Mouse (Mus musculus): ENCODE measurements around the gene Pold1.
A peak's percentile ranks its signal among the peaks of the same experiment; 100 is the strongest.

Gene Pold1

DNA sequence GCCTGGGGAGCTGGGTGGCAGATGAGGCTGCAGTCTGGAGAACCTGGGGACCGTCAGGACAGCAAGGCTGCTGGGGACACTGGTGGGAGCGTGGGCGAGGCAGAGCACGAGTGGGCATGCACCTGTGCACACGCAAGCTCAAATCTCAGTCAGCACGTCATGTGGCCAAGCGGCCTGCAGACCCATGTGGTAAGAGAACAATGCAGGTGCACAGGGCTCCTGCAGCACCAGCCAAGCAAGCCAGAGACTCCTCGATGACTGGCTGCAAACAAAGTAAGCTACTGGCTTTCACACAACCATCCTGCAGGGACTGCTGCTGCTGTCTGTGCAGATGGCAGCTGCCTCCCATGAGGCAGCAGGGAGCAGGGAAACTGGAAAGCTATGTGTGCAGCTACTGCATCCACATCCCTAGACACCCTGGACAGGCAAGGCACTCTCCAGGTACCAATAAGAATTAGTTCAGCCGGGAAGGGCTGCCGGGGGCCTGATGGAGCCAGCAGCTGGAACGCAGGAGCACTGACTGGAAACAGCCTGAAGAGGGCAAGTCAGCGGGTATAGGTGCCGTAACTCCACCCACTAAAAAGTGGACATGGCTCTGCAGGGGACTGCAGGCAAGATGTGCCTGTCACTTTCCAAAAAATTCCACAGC, 61.6 kb downstream of the Pold1 start:
- no peak for DNase-seq (ENCODE audit: extremely low spot score, low spot score)

DNA sequence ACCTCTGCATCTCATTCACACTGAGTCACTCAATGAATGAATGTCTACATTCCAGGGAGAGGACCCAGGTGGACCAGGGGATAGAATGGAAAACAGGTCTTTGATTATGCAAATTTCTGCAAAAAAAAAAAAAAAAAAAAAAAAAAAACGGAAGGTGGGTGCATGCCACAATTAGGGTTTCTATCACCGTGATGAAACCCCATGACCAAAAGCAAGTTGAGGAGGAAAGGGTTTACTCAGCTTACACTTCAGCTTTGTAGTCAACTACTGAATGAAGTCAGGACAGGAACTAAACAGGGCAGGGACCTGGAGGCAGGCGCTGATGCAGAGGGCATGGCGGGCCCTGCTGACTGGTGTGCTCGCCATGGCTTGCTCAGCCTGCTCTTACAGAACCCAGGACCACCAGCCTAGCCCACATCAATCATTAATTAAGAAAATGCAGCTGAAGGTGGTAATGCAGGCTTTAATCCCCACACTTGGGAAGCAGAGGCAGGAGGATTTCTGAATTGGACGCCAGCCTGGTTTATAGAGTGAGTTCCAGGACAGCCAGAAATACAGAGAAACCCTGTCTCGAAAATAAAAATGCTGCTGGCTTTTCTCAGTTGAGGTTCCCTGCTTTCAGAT, 63.0 kb downstream of the Pold1 start:
- DNase-seq (ENCODE audit: extremely low spot score, low spot score): no peak

GRCm38 (mm10) chr7:44484841-44485571, 63.6 kb downstream of the Pold1 start:
- peak; percentile 88 for DNase-seq (ENCODE audit: extremely low spot score, low spot score)

- DNase-seq (ENCODE audit: extremely low spot score, low spot score): no peak
Measured at GRCm38 (mm10) chr7:44484109-44484508, 64.5 kb downstream of the Pold1 start.

DNA sequence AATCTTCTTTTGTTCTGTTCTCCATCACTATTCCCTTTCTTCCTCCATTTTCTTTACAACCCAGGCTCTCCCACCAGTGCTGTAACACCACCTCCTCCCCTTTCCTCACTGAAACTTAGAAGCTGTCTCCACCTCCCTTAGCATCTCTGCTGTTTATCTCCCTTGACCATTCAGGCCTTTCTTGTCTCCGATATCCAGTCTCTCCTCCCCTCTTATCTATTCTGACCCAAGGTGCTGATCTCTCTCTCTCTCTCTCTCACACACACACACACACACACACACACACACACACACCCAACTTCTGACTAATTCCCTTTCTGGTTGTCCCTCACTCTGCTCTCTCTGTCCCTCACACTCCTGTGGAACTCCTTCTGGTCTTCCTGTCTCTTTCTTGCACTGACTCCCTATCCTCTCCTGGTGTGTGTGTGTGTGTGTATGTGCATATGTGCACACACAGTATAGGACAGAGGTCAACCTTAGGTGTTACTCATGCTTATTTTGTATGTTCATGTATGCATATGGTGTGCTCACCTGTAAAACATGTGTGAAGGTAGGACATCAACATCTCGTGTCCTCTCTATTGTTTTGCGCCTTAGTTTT, 65.7 kb downstream of the Pold1 start:
- DNase-seq (ENCODE audit: extremely low spot score, low spot score): no peak
